Comparison of ENCODE assay signal across 8 mouse cellular contexts in genomic region chr3:36495436-36495835, GRCm38 (mm10). TPM values are rescaled to one million over a fixed set of nuclear protein-coding genes. Genes with fewer than 3 reads are reported as not detected.
DNase-seq lines count a peak whose midpoint lies in the region; ATAC-seq and TF ChIP-seq lines count a peak whose summit lies in the region.

No protein-coding gene starts in this region.

- H3K9me3 ChIP-seq in hindbrain, postnatal 0 days (ENCODE audit: low read length), result no peaks in the 10 kb centered on the region
- H3K9me3 ChIP-seq in megakaryocyte, embryonic 14.5 days, result peaks cover 8% of the 10 kb centered on the region; the same call in 1 of the 2 replicates

- H3K9ac ChIP-seq in hindbrain, postnatal 0 days (replicated peaks; ENCODE audit: low read length), result no peak overlapping the region

- H3K4me1 ChIP-seq in hindbrain, postnatal 0 days (ENCODE audit: insufficient read depth, low read length), result no peaks in the 10 kb centered on the region
- peaks cover 38% of the 10 kb centered on the region for H3K4me1 ChIP-seq in megakaryocyte, embryonic 14.5 days

- DNase-seq in Patski (ENCODE audit: low read depth, low spot score), result peak; percentile 73
- DNase-seq in cerebellum, postnatal 14 days, result peak; percentile 92 to 96
- peak; percentile 93 for DNase-seq in gastrocnemius, adult 2 months
- DNase-seq in hindbrain, postnatal 0 days (ENCODE audit: low spot score), result peak; percentile 90
- peak; percentile 88 to 96 for DNase-seq in left cerebral cortex, adult 18-20 months (ENCODE audit: low spot score in 2 of 2)
- peak; percentile 93 to 95 for DNase-seq in right cerebral cortex, adult 2 months (ENCODE audit: low spot score in 2 of 2)
- peak; percentile 92 for DNase-seq in urinary bladder, postnatal 14 days (ENCODE audit: low spot score)

- H3K27ac ChIP-seq in gastrocnemius, adult 2 months, result peak overlapping the region; percentile 70
- no peak overlapping the region for H3K27ac ChIP-seq in hindbrain, postnatal 0 days

- in situ Hi-C loops in Patski (cut with MboI; ENCODE audit: low pct_unique_long_range_greater_than_20kb), result loop anchor here (5.0 to 10.0 kb wide), 3 partner anchors 161 to 311 kb away; no protein-coding TSS in a partner anchor

- peaks cover 7% of the 10 kb centered on the region for H3K27me3 ChIP-seq in Patski
- H3K27me3 ChIP-seq in hindbrain, postnatal 0 days (ENCODE audit: insufficient read depth, low read length), result no peaks in the 10 kb centered on the region; the same call in 1 of the 2 replicates
- H3K27me3 ChIP-seq in megakaryocyte, embryonic 14.5 days (replicated peaks), result peaks cover 11% of the 10 kb centered on the region

- H3K4me3 ChIP-seq in gastrocnemius, adult 2 months, result peak overlapping the region; percentile 70
- no peak overlapping the region for H3K4me3 ChIP-seq in hindbrain, postnatal 0 days (ENCODE audit: low read length)
- peak overlapping the region; percentile 88 for H3K4me3 ChIP-seq in megakaryocyte, embryonic 14.5 days (replicated peaks)

- H3K4me2 ChIP-seq in hindbrain, postnatal 0 days (ENCODE audit: low read depth, low read length), result 0 out of 2 replicates have a peak overlapping the region, but pooled peaks have one; percentile 10

- TF ChIP-seq CTCF in Patski (IDR thresholded peaks at IDR 0.05), result peak; percentile 98
- TF ChIP-seq CTCF in gastrocnemius, adult 2 months (IDR thresholded peaks at IDR 0.05), result peak; percentile 97
- TF ChIP-seq CTCF in hindbrain, postnatal 0 days (IDR thresholded peaks at IDR 0.05; ENCODE audit: low read depth), result peak; percentile 94

- no peaks in the 10 kb centered on the region for H3K36me3 ChIP-seq in hindbrain, postnatal 0 days (ENCODE audit: insufficient read depth, low read length)
- H3K36me3 ChIP-seq in megakaryocyte, embryonic 14.5 days (replicated peaks; ENCODE audit: low read length), result no peaks in the 10 kb centered on the region

- intact Hi-C loops in gastrocnemius, adult 2 months (cut with DNase I), result loop anchor here (1.0 to 5.0 kb wide), 2 partner anchors 19 to 53 kb away; no protein-coding TSS in a partner anchor

- WGBS in hindbrain, postnatal 0 days, result 8% methylated on average over 6 of the region's 6 CpGs

- POLR2A ChIA-PET in Patski (lab: Charles Lee), result interaction anchor here (0.9 to 1.8 kb wide), 6 partner anchors 18 to 48 kb away, joined by 3 to 16 read pairs (median 4); partner anchors contain the start of genes 1810062G17Rik and Anxa5

- peak; percentile 83 for ATAC-seq in Patski
- ATAC-seq in hindbrain, postnatal 0 days, result peak; percentile 78

- CTCF ChIA-PET in Patski (lab: Charles Lee), result interaction anchor here (0.7 to 9.7 kb wide), 38 partner anchors 11 to 345 kb away, joined by 3 to 215 read pairs (median 5); partner anchors contain the start of genes 1810062G17Rik, Anxa5, Ccna2 and D3Ertd254e

RNA-seq across cellular contexts. Expression of gene 1810062G17Rik, which starts 19.7 kb away (rescaled TPM):
- polyA plus RNA-seq in Patski (2021), result 1.2 TPM
- total RNA-seq in gastrocnemius, adult 2 months (2021), result not detected
- not detected in 2 replicates for total RNA-seq in hindbrain, postnatal 0 days (2014; rRNA removed)
- 0.91 and 1.1 TPM in 2 replicates for polyA plus RNA-seq in hindbrain, postnatal 0 days (2015; fragmentation: Nextera tagmentation; extraction: Ambion mirVana)
- total RNA-seq in left cerebral cortex, adult 18-20 months (2021), result not detected
- polyA plus RNA-seq in megakaryocyte, embryonic 14.5 days (2012; ENCODE audit: insufficient read depth, low replicate concordance), result not detected in 2 replicates

RNA-seq across cellular contexts. Expression of gene Anxa5, which starts 19.7 kb away (rescaled TPM):
- polyA plus RNA-seq in Patski (2021), result 987 TPM
- total RNA-seq in gastrocnemius, adult 2 months (2021), result 10 to 100 TPM; 35.1 to 55.7 TPM
- total RNA-seq in hindbrain, postnatal 0 days (2014; rRNA removed), result 31.8 and 33.5 TPM in 2 replicates
- polyA plus RNA-seq in hindbrain, postnatal 0 days (2015; fragmentation: Nextera tagmentation; extraction: Ambion mirVana), result 54.0 and 55.5 TPM in 2 replicates
- total RNA-seq in left cerebral cortex, adult 18-20 months (2021), result 10 to 100 TPM; 71.6 to 82.2 TPM
- 55.2 and 227 TPM in 2 replicates for polyA plus RNA-seq in megakaryocyte, embryonic 14.5 days (2012; ENCODE audit: insufficient read depth, low replicate concordance)

RNA-seq across cellular contexts. Expression of gene Gm11549, which starts 26.2 kb away (rescaled TPM):
- not detected for polyA plus RNA-seq in Patski (2021)
- total RNA-seq in gastrocnemius, adult 2 months (2021), result not detected
- 1.0 and 1.3 TPM in 2 replicates for total RNA-seq in hindbrain, postnatal 0 days (2014; rRNA removed)
- 0.53 and 0.62 TPM in 2 replicates for polyA plus RNA-seq in hindbrain, postnatal 0 days (2015; fragmentation: Nextera tagmentation; extraction: Ambion mirVana)
- total RNA-seq in left cerebral cortex, adult 18-20 months (2021), result 10 to 100 TPM; 34.4 to 35.0 TPM
- polyA plus RNA-seq in megakaryocyte, embryonic 14.5 days (2012; ENCODE audit: insufficient read depth, low replicate concordance), result not detected in 2 replicates

RNA-seq across cellular contexts. Expression of gene Exosc9, which starts 57.0 kb away (rescaled TPM):
- 64.6 TPM for polyA plus RNA-seq in Patski (2021)
- 10 to 100 TPM; 16.3 to 16.9 TPM for total RNA-seq in gastrocnemius, adult 2 months (2021)
- total RNA-seq in hindbrain, postnatal 0 days (2014; rRNA removed), result 34.9 and 37.2 TPM in 2 replicates
- polyA plus RNA-seq in hindbrain, postnatal 0 days (2015; fragmentation: Nextera tagmentation; extraction: Ambion mirVana), result 68.2 and 70.5 TPM in 2 replicates
- 10 to 100 TPM; 38.2 to 41.0 TPM for total RNA-seq in left cerebral cortex, adult 18-20 months (2021)
- 3.3 TPM in 1 of 2 replicates, not detected in the other for polyA plus RNA-seq in megakaryocyte, embryonic 14.5 days (2012; ENCODE audit: insufficient read depth, low replicate concordance)

Comparison
In these comparisons a context has a peak if more than half of its experiments do, and no peak if none do; other contexts are left out.
1. RNA of gene Gm11549, which starts 26.2 kb away (total RNA-seq): 34.4 to 35.0 TPM in left cerebral cortex, adult 18-20 months; 1.0 to 1.3 TPM in hindbrain, postnatal 0 days and not detected in gastrocnemius, adult 2 months; every median in the first group is over 10 times any median in the second.
2. Peak in every context shown above with its lines, with median percentiles within 50 percentile points of each other: DNase-seq and CTCF ChIP-seq.